Mouse (Mus musculus): ENCODE measurements around the gene Cadps2. TPM values are rescaled to one million over a fixed set of nuclear protein-coding genes. Genes with fewer than 3 reads are reported as not detected.

Gene Cadps2
- total RNA-seq (2021), result 10 to 100 TPM; 82.4 to 91.4 TPM
- long read RNA-seq, experiment 1, partial matches to known transcripts, result 4 of 66 reads
- long read RNA-seq, experiment 1, other reads (novel, unspliced or antisense), result 61 of 66 reads
- long read RNA-seq, experiment 2, partial matches to known transcripts, result 4 of 54 reads
- long read RNA-seq, experiment 2, other reads (novel, unspliced or antisense), result 49 of 54 reads

DNA sequence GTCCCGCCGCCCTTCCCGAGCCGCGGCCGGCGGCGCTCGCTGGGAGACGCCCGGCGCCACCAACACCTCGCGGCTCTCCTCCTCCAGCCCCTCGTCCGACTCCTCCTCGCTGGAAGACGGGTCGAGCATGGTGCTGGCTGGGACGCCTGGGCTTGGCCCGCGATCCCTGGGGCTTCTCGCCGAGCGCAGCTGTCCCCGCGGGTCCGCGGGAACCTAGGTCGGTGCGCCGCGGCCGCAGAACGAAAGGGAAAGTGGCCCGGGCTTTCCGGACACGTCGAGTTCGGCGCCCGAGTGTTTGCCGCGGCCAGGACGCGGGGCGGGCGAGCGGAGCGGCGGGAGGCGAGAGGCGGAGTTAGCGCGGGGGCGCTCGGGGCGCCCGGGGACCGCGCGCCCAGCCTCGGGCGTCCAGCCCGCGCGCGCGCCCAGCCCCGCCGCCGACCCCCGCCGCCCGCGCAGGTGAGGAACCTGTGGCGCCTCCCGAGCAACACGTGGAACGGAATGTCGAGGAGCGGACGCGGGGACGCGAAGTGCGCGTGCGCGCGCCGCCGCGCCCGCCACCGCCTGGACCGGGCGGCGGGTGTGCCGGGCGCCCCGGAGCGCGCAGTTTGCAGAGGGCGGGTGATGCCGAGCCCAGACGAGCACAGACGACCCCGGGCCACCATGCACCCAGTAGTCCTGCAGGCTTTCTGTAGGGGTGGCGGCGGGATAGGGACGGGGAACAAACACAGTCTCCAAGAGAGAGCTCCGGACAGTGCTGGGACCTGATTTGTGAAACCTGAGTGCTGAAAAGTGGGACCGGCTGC, at the start of gene Cadps2:
Cadps2 (minus strand) TSS at position 413 of the 803 bp plus-strand sequence.
- intact Hi-C loops (cut with DNase I), result loop anchor here (10.0 kb wide), 1 partner anchor 344 kb away; no protein-coding TSS in a partner anchor
- DNase-seq (ENCODE audit: extremely low spot score in 1 of 2, low spot score in 2 of 2), result peak; percentile 34 to 52
- TF ChIP-seq CTCF (IDR thresholded peaks at IDR 0.05), result no peak
- Histone ChIP-seq H3K27ac (peak within 1 kb of the TSS; percentile 78), H3K4me3 (peak within 1 kb of the TSS; percentile 75)

DNA sequence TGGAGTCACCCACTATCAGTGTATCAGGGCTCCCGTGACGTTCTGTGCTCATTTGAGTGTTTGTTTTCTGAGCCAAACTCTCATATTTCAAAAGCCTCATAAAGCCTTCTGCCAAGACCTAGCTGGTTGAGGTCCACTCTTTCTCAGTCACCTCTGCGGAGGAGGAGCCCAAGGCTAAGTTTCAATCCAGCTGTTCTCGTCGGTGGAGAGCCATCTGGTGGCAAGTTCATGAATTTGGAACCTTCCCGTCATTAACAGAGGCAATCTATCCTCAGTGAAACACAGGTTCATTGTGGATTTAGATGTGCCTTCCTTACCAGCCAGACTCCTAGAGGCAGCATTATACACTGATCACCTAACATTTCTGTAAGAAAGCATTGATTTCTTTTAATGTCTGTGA, 47.2 kb upstream of the Cadps2 start:
- H3K27ac ChIP-seq, result no peak overlapping the region
- DNase-seq (ENCODE audit: extremely low spot score in 1 of 2, low spot score in 2 of 2), result no peak
- intact Hi-C loops (cut with DNase I), result loop anchor here (10.0 kb wide), 1 partner anchor 392 kb away; no protein-coding TSS in a partner anchor
- H3K4me3 ChIP-seq, result no peak overlapping the region
- peak; percentile 50 for TF ChIP-seq CTCF (IDR thresholded peaks at IDR 0.05)

GRCm38 (mm10) chr6:23876765-23877408, 37.7 kb upstream of the Cadps2 start:
- Histone ChIP-seq H3K4me3 (no peak overlapping the region), H3K27ac (no peak overlapping the region)
- no peak for DNase-seq (ENCODE audit: extremely low spot score in 1 of 2, low spot score in 2 of 2)
- TF ChIP-seq CTCF (IDR thresholded peaks at IDR 0.05), result no peak
- intact Hi-C loops (cut with DNase I), result no loop called here

DNA sequence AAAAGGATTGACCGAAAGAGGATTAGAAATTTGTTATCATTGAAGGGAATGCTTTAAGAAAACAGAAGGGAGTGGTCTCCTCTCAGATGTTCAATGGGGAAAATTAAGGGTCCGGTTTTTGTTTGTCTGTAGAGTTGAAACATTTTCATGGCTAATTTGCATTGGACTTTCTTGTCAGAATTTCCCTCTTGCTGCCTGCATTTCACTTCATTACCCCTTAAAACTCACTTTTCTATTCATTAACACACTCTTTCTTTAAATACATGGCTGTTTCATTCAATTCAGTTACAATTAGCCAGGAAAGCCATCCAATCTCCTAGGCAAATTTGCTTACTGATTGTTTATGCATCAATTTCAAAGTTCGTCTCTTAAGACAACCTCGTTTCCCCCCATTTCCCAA, 37.1 kb upstream of the Cadps2 start:
- intact Hi-C loops (cut with DNase I), result no loop called here
- DNase-seq (ENCODE audit: extremely low spot score in 1 of 2, low spot score in 2 of 2), result no peak
- H3K27ac ChIP-seq, result no peak overlapping the region
- TF ChIP-seq CTCF (IDR thresholded peaks at IDR 0.05), result no peak
- no peak overlapping the region for H3K4me3 ChIP-seq

DNA sequence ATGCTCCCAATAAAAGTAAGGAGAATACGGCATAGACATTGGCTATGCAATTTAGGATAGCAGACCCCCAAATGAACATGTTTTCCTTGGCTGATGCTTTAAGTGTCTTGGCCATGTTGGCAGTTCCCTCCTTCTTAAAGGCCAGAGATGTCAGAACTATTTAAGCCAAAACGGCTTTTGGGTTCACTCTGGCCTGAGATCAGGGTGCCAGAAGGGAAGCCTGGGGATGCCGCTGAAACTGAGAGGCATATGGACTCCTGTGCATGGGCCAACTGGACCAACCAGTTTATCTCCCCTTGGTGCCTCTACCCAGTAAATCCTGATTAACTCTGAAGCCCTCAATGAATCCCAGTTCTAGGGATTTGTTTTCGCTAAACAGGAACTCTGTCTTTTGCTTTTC, 34.6 kb upstream of the Cadps2 start:
- no peak for DNase-seq (ENCODE audit: extremely low spot score in 1 of 2, low spot score in 2 of 2)
- no peak for TF ChIP-seq CTCF (IDR thresholded peaks at IDR 0.05)
- Histone ChIP-seq H3K27ac (no peak overlapping the region), H3K4me3 (no peak overlapping the region)
- intact Hi-C loops (cut with DNase I), result no loop called here

GRCm38 (mm10) chr6:23873231-23873630, 34.0 kb upstream of the Cadps2 start:
- TF ChIP-seq CTCF (IDR thresholded peaks at IDR 0.05), result no peak
- Histone ChIP-seq H3K4me3 (no peak overlapping the region), H3K27ac (no peak overlapping the region)
- intact Hi-C loops (cut with DNase I), result no loop called here
- DNase-seq (ENCODE audit: extremely low spot score in 1 of 2, low spot score in 2 of 2), result no peak

DNA sequence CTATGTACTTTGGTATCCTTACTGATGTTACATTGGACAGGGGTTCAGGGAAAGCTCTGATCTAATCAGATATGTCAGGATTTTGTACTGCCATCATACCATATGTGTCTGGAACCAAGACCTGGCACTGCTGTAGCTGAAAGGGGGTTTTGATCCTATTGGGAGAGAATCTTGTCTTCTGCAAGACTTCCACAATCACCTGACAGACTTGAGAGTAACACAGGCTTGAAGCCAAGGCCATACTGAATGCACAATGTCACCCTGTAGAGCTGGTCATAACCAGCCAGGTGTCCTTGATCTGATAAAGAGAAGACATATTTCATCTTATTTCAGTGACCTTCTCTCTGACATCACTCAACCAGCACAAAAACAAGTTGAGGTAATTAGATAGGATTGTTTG, 30.8 kb upstream of the Cadps2 start:
- intact Hi-C loops (cut with DNase I), result no loop called here
- DNase-seq (ENCODE audit: extremely low spot score in 1 of 2, low spot score in 2 of 2), result no peak
- no peak overlapping the region for H3K27ac ChIP-seq
- H3K4me3 ChIP-seq, result no peak overlapping the region
- no peak for TF ChIP-seq CTCF (IDR thresholded peaks at IDR 0.05)

DNA sequence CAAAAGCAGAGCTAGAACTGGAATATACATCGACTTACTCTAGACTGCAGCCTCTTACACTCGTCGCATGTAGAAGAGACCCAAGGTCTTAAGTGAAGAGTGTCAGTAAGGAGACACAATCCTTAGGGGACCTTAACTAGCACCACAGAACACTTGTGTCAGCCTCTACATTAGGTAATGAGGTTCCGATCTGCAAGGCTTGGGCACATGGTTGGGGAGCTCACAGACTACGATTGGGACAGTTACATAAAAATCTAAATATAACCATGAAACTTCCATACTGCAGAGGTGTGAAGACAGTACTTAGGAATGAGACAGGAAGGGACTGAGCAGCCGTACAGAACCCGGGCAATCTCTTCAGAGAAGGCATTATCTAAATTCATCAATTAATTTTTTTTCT, 27.1 kb upstream of the Cadps2 start:
- no peak overlapping the region for H3K4me3 ChIP-seq
- no peak for DNase-seq (ENCODE audit: extremely low spot score in 1 of 2, low spot score in 2 of 2)
- no peak for TF ChIP-seq CTCF (IDR thresholded peaks at IDR 0.05)
- intact Hi-C loops (cut with DNase I), result no loop called here
- no peak overlapping the region for H3K27ac ChIP-seq

GRCm38 (mm10) chr6:23853464-23853863, 14.2 kb upstream of the Cadps2 start:
- intact Hi-C loops (cut with DNase I), result loop anchor here (5.0 kb wide), 2 partner anchors 114 to 499 kb away; no protein-coding TSS in a partner anchor
- no peak for DNase-seq (ENCODE audit: extremely low spot score in 1 of 2, low spot score in 2 of 2)
- no peak overlapping the region for H3K27ac ChIP-seq
- 0 out of 2 replicates have a peak overlapping the region, but pooled peaks have one; percentile 3 for H3K4me3 ChIP-seq
- no peak for TF ChIP-seq CTCF (IDR thresholded peaks at IDR 0.05)

GRCm38 (mm10) chr6:23840001-23840400, 780 bp upstream of the Cadps2 start:
- Histone ChIP-seq H3K4me3 (peak overlapping the region; percentile 75), H3K27ac (no peak overlapping the region)
- TF ChIP-seq CTCF (IDR thresholded peaks at IDR 0.05), result no peak; the same call in 1 of the 2 replicates
- DNase-seq (ENCODE audit: extremely low spot score in 1 of 2, low spot score in 2 of 2), result peak in 1 of 2 experiments; percentile 14
- intact Hi-C loops (cut with DNase I), result no loop called here

DNA sequence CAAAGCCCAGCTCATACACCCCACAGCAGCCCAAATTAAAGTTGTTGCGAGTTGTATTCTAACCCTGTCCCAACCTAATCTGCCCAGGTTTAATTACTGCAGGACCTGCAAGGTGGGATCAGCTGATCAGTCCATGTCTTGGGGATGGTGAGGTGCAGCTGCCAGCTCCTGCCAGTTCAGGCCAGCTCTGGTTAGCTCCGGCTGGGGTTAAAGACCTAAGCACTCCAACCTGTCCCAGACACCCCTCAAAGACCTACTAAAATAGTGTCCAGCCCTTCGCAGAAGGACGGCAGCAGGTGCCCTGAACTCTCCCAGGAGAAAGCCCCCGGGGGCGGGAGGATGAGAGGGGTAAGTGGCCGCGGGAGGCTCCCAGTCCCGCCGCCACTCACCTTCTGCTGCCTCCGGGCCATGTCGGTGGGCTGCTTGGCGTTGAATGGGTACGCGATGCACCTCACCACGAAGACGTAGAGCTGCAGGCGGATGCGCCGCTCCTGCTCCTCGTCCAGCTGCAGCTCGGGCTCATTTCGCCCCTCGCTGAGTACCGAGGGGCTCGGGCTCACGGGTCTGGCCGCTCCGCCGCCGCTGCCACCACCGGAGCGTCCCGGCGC, 716 bp downstream of the Cadps2 start:
- DNase-seq (ENCODE audit: extremely low spot score in 1 of 2, low spot score in 2 of 2), result peak in 1 of 2 experiments; percentile 23

More for the DNA sequence above, 716 bp downstream of the Cadps2 start:
- intact Hi-C loops (cut with DNase I), result loop anchor here (10.0 kb wide), 1 partner anchor 344 kb away; no protein-coding TSS in a partner anchor
- no peak for TF ChIP-seq CTCF (IDR thresholded peaks at IDR 0.05)
- Histone ChIP-seq H3K27ac (peak overlapping the region; percentile 78), H3K4me3 (peak overlapping the region; percentile 75)

Data from left cerebral cortex, adult 2 months (tissue).